Mouse (Mus musculus) spleen, postnatal 4 days (tissue): ENCODE results near the gene Socs1.
A peak's percentile ranks its signal among the peaks of the same experiment; 100 is the strongest.
"Not testable (repeated sequence)": the region's sequence is repeated elsewhere in the genome, so short reads cannot be mapped to it uniquely, and the experiment has no call there.

Experiments
- DNase-seq, 2 experiments: peaks; one replicate each; pipeline ENCODE4 v3.0.0; 2022; ENCODE audit warnings: low spot score in 2 of 2

The Socs1 gene

GRCm38 (mm10) chr16:10785371-10786231 lies at the start of gene Socs1:
Socs1 (minus strand) TSS chr16:10785536.
- DNase-seq: peak; percentile 83 to 91

- no peak for DNase-seq
Observed at GRCm38 (mm10) chr16:10834542-10834910, 49.2 kb upstream of the Socs1 start.

GRCm38 (mm10) chr16:10828461-10828805 lies 43.1 kb upstream of the Socs1 start:
- DNase-seq: no peak

GRCm38 (mm10) chr16:10827766-10828460 lies 42.6 kb upstream of the Socs1 start:
- DNase-seq: no peak

GRCm38 (mm10) chr16:10827269-10827668 lies 41.9 kb upstream of the Socs1 start:
- no peak for DNase-seq

GRCm38 (mm10) chr16:10825840-10826239 lies 40.5 kb upstream of the Socs1 start:
- no peak for DNase-seq

GRCm38 (mm10) chr16:10824536-10824935 lies 39.2 kb upstream of the Socs1 start:
- no peak for DNase-seq

- DNase-seq: no peak
Observed at GRCm38 (mm10) chr16:10821387-10821786, 36.1 kb upstream of the Socs1 start.

- no peak for DNase-seq
Observed at GRCm38 (mm10) chr16:10819966-10820365, 34.6 kb upstream of the Socs1 start.

GRCm38 (mm10) chr16:10818579-10819135 lies 33.3 kb upstream of the Socs1 start:
- DNase-seq: no peak

GRCm38 (mm10) chr16:10814864-10815263 lies 29.5 kb upstream of the Socs1 start:
- DNase-seq: no peak

- no peak for DNase-seq
Observed at GRCm38 (mm10) chr16:10813726-10814125, 28.4 kb upstream of the Socs1 start.

GRCm38 (mm10) chr16:10812865-10813371 lies 27.6 kb upstream of the Socs1 start, which contains the start of gene Gm11172:
Gm11172 (plus strand) TSS chr16:10812915.
- DNase-seq: no peak

GRCm38 (mm10) chr16:10810376-10810775 lies 25.0 kb upstream of the Socs1 start:
- DNase-seq: no peak

GRCm38 (mm10) chr16:10805789-10806527 lies 20.6 kb upstream of the Socs1 start, which contains the start of gene Prm1:
Prm1 (minus strand) TSS chr16:10805839.
- DNase-seq: no peak

GRCm38 (mm10) chr16:10802420-10802819 lies 17.1 kb upstream of the Socs1 start:
- DNase-seq: not testable (repeated sequence)

GRCm38 (mm10) chr16:10796034-10796433 lies 10.7 kb upstream of the Socs1 start, which contains the start of gene Prm2:
Prm2 (minus strand) TSS chr16:10796134.
- DNase-seq: no peak

- no peak for DNase-seq
Observed at GRCm38 (mm10) chr16:10790702-10791101, 5.4 kb upstream of the Socs1 start, which contains the start of gene Prm3. Prm3 (minus strand) TSS chr16:10790914.

- DNase-seq: no peak
Observed at GRCm38 (mm10) chr16:10788866-10789265, 3.5 kb upstream of the Socs1 start.

- DNase-seq: no peak
Observed at GRCm38 (mm10) chr16:10788271-10788670, 2.9 kb upstream of the Socs1 start, which contains the start of gene Tnp2. Tnp2 (minus strand) TSS chr16:10788660.

- DNase-seq: no peak
Observed at GRCm38 (mm10) chr16:10787548-10788058, 2.3 kb upstream of the Socs1 start.
